Mouse (Mus musculus) intestine, postnatal 0 days (tissue): Measurements from ENCODE around the gene Ltn1. TPM values are rescaled to one million over a fixed set of nuclear protein-coding genes. Genes with fewer than 3 reads are reported as not detected.

ENCODE experiments used
- ATAC-seq: fragments of 200-750 bp; cut with Nextera tagmentation; 2 replicates; pipeline ENCODE4 v1.8.0; 2017; ENCODE audit warnings: mild to moderate bottlenecking, moderate TSS enrichment, moderate library complexity
- H3K27ac ChIP-seq: fragments of 300-500 bp; sonication (generic); 2 replicates; pipeline ENCODE4 v1.5.1; 2014; ENCODE audit warnings: mild to moderate bottlenecking, low read depth, low read length, moderate library complexity
- H3K27me3 ChIP-seq: fragments of 300-500 bp; sonication (generic); replicated peaks from 2 replicates; pipeline ENCODE4 v1.6.1; 2014; ENCODE audit warnings: low read length, mixed read lengths; ENCODE audit not compliant: control insufficient read depth, insufficient read depth
- H3K36me3 ChIP-seq: fragments of 300-500 bp; sonication (generic); 2 replicates; pipeline ENCODE4 v1.6.1; 2014; ENCODE audit warnings: mild to moderate bottlenecking, moderate library complexity; ENCODE audit not compliant: control insufficient read depth, insufficient read depth
- H3K4me1 ChIP-seq: fragments of 300-500 bp; sonication (generic); replicated peaks from 2 replicates; pipeline ENCODE4 v1.6.1; 2014; ENCODE audit warnings: antibody characterized with exemption, low read length, mixed read lengths; ENCODE audit not compliant: control insufficient read depth, insufficient read depth
- H3K4me2 ChIP-seq: fragments of 300-500 bp; sonication (generic); replicated peaks from 2 replicates; pipeline ENCODE4 v1.6.1; 2014; ENCODE audit warnings: low read depth, mild to moderate bottlenecking, moderate library complexity
- H3K4me3 ChIP-seq: fragments of 300-500 bp; sonication (generic); 2 replicates; pipeline ENCODE4 v1.5.1; 2014; ENCODE audit warnings: low read depth, low read length
- H3K9ac ChIP-seq: fragments of 300-500 bp; sonication (generic); 2 replicates; pipeline ENCODE4 v1.6.1; 2014; ENCODE audit warnings: mild to moderate bottlenecking, low read depth, low read length
- H3K9me3 ChIP-seq: fragments of 300-500 bp; sonication (generic); 2 replicates; pipeline ENCODE4 v1.6.1; 2016; ENCODE audit warnings: mixed run types; ENCODE audit not compliant: control insufficient read depth
- CTCF ChIP-seq: sonication (generic); IDR thresholded peaks from 2 replicates; pipeline ENCODE4 v1.5.1; 2016; ENCODE audit warnings: low read depth, mild to moderate bottlenecking, control low read depth, antibody characterized with exemption, moderate library complexity
- WGBS: fragments of 180-500 bp; shearing (Covaris S2); extraction: QIAGEN DNeasy Blood & Tissue Kit; methylation state at CpG from one replicate; pipeline ENCODE4 v1.1.7; 2014; 5-methylcytosine and 5-hydroxymethylcytosine counted together
- polyA plus RNA-seq: library from polyadenylated mRNA; unstranded; fragments of >200 nt; fragmentation: Nextera tagmentation; extraction: Ambion mirVana; gene quantifications from 2 replicates; pipeline ENCODE4 v1.2.1, GENCODE M21; 2015

Ltn1 gene
- polyA plus RNA-seq, 1 experiment from 2014 or later: 7.9 TPM

GRCm38 (mm10) chr16:87427516-87427915 is 4.9 kb downstream of the Ltn1 start:
- no peaks in the 10 kb centered on the region for H3K4me1 ChIP-seq
- ATAC-seq: no peak
- no peaks in the 10 kb centered on the region for H3K27me3 ChIP-seq
- H3K4me3 ChIP-seq: no peak overlapping the region
- H3K9ac ChIP-seq: no peak overlapping the region
- WGBS: 96% methylated on average over 8 of the region's 8 CpGs
- peaks cover 37% of the 10 kb centered on the region for H3K36me3 ChIP-seq
- no peaks in the 10 kb centered on the region for H3K9me3 ChIP-seq
- H3K27ac ChIP-seq: no peak overlapping the region
- no peak overlapping the region for H3K4me2 ChIP-seq
- no peak for TF ChIP-seq CTCF

GRCm38 (mm10) chr16:87420662-87421061 is 11.8 kb downstream of the Ltn1 start:
- WGBS: 93% methylated on average over 8 of the region's 8 CpGs
- no peak for ATAC-seq
- 0 out of 2 replicates have a peak, but pooled peaks cover 3% of the 10 kb centered on the region for H3K9me3 ChIP-seq
- H3K36me3 ChIP-seq: peaks cover 88% of the 10 kb centered on the region
- H3K9ac ChIP-seq: no peak overlapping the region
- no peaks in the 10 kb centered on the region for H3K27me3 ChIP-seq
- TF ChIP-seq CTCF: no peak
- no peaks in the 10 kb centered on the region for H3K4me1 ChIP-seq
- H3K27ac ChIP-seq: no peak overlapping the region; the same call in 1 of the 2 replicates
- H3K4me2 ChIP-seq: no peak overlapping the region
- H3K4me3 ChIP-seq: no peak overlapping the region

GRCm38 (mm10) chr16:87405001-87405400 is 27.4 kb downstream of the Ltn1 start:
- no peaks in the 10 kb centered on the region for H3K9me3 ChIP-seq
- no peaks in the 10 kb centered on the region for H3K27me3 ChIP-seq
- peak; percentile 81 for ATAC-seq
- no peak overlapping the region for H3K4me3 ChIP-seq
- no peak overlapping the region for H3K4me2 ChIP-seq
- peak; percentile 59 for TF ChIP-seq CTCF
- WGBS: 80% methylated on average over 3 of the region's 3 CpGs
- H3K9ac ChIP-seq: no peak overlapping the region
- no peak overlapping the region for H3K27ac ChIP-seq
- no peaks in the 10 kb centered on the region for H3K4me1 ChIP-seq
- peaks cover 81% of the 10 kb centered on the region for H3K36me3 ChIP-seq

GRCm38 (mm10) chr16:87393813-87394548 is 38.4 kb downstream of the Ltn1 start:
- H3K27ac ChIP-seq: no peak overlapping the region
- 51% methylated on average over 16 of the region's 16 CpGs for WGBS
- no peak overlapping the region for H3K9ac ChIP-seq
- peaks cover 58% of the 10 kb centered on the region for H3K36me3 ChIP-seq
- H3K27me3 ChIP-seq: no peaks in the 10 kb centered on the region
- TF ChIP-seq CTCF: peak; percentile 82
- ATAC-seq: peak; percentile 71
- H3K4me2 ChIP-seq: no peak overlapping the region
- no peak overlapping the region for H3K4me3 ChIP-seq
- no peaks in the 10 kb centered on the region for H3K4me1 ChIP-seq
- H3K9me3 ChIP-seq: no peaks in the 10 kb centered on the region

- 97% methylated on average over 3 of the region's 3 CpGs for WGBS
- ATAC-seq: no peak
Observed at GRCm38 (mm10) chr16:87387444-87387977, 44.9 kb downstream of the Ltn1 start.

GRCm38 (mm10) chr16:87384366-87384765 is 48.0 kb downstream of the Ltn1 start:
- no peak for ATAC-seq
- Histone ChIP-seq H3K9me3 (no peaks in the 10 kb centered on the region), H3K4me1 (no peaks in the 10 kb centered on the region), H3K36me3 (peaks cover 69% of the 10 kb centered on the region), H3K4me2 (no peak overlapping the region), H3K27me3 (no peaks in the 10 kb centered on the region), H3K4me3 (no peak overlapping the region), H3K9ac (no peak overlapping the region), H3K27ac (no peak overlapping the region)
- 85% methylated on average over 2 of the region's 2 CpGs for WGBS
- TF ChIP-seq CTCF: no peak

More at GRCm38 (mm10) chr16:87387444-87387977, 44.9 kb downstream of the Ltn1 start:
- H3K36me3 ChIP-seq: peaks cover 53% of the 10 kb centered on the region
- no peaks in the 10 kb centered on the region for H3K4me1 ChIP-seq
- no peaks in the 10 kb centered on the region for H3K9me3 ChIP-seq
- no peak overlapping the region for H3K9ac ChIP-seq
- no peak for TF ChIP-seq CTCF
- no peaks in the 10 kb centered on the region for H3K27me3 ChIP-seq
- H3K4me3 ChIP-seq: no peak overlapping the region
- H3K4me2 ChIP-seq: no peak overlapping the region
- no peak overlapping the region for H3K27ac ChIP-seq
